Mouse (Mus musculus) limb, embryonic 14.5 days (tissue): ENCODE data around the gene Fbxl17. TPM values are rescaled to one million over a fixed set of nuclear protein-coding genes. Genes with fewer than 3 reads are reported as not detected.

Source experiments
- ATAC-seq: fragments of 200-750 bp; cut with Nextera tagmentation; 2 replicates; pipeline ENCODE4 v1.8.0; 2017; ENCODE audit warnings: low read depth, moderate number of reproducible peaks, moderate TSS enrichment; ENCODE audit not compliant: low FRiP score
- DNase-seq: peaks from one replicate; pipeline ENCODE4 v3.0.0-alpha.2; 2015; ENCODE audit warnings: low spot score
- H3K27ac ChIP-seq: fragments of 300-500 bp; sonication (generic); replicated peaks from 2 replicates; pipeline ENCODE4 v1.5.1; 2014; ENCODE audit warnings: low read depth, mild to moderate bottlenecking, low read length, moderate library complexity, mixed read lengths
- H3K27me3 ChIP-seq: fragments of 300-500 bp; sonication (generic); 2 replicates; pipeline ENCODE4 v1.6.1; 2014; ENCODE audit warnings: low read length, mixed read lengths; ENCODE audit not compliant: control insufficient read depth, insufficient read depth
- H3K36me3 ChIP-seq: fragments of 300-500 bp; sonication (generic); 2 replicates; pipeline ENCODE4 v1.6.1; 2014; ENCODE audit warnings: mild to moderate bottlenecking, low read length, moderate library complexity, mixed read lengths; ENCODE audit not compliant: control insufficient read depth, insufficient read depth
- H3K4me1 ChIP-seq: fragments of 300-500 bp; sonication (generic); 2 replicates; pipeline ENCODE4 v1.6.1; 2014; ENCODE audit warnings: antibody characterized with exemption, low read length, mixed read lengths; ENCODE audit not compliant: control insufficient read depth, insufficient read depth
- H3K4me2 ChIP-seq: fragments of 300-500 bp; sonication (generic); replicated peaks from 2 replicates; pipeline ENCODE4 v1.6.1; 2014; ENCODE audit warnings: low read depth, mild to moderate bottlenecking, low read length, moderate library complexity; ENCODE audit not compliant: severe bottlenecking
- H3K4me3 ChIP-seq: fragments of 300-500 bp; sonication (generic); replicated peaks from 2 replicates; pipeline ENCODE4 v1.5.1; 2014; ENCODE audit warnings: low read length
- H3K9ac ChIP-seq: fragments of 300-500 bp; sonication (generic); 2 replicates; pipeline ENCODE4 v1.6.1; 2014; ENCODE audit warnings: mild to moderate bottlenecking, low read depth, low read length, moderate library complexity; ENCODE audit not compliant: severe bottlenecking
- H3K9me3 ChIP-seq: fragments of 300-500 bp; sonication (generic); 2 replicates; pipeline ENCODE4 v1.6.1; 2016; ENCODE audit warnings: low read length; ENCODE audit not compliant: control insufficient read depth
- POLR2A ChIP-seq: fragments of 200-500 bp; IDR thresholded peaks from 2 replicates; pipeline ENCODE4 v1.8.0; 2012; ENCODE audit warnings: inconsistent platforms, mild to moderate bottlenecking, moderate library complexity, borderline replicate concordance; ENCODE audit not compliant: insufficient read depth, insufficient read length; ENCODE audit errors: extremely low read depth
- WGBS: fragments of 180-500 bp; shearing (Covaris S2); extraction: QIAGEN DNeasy Blood & Tissue Kit; methylation state at CpG from one replicate; pipeline ENCODE4 v1.1.7; 2014; 5-methylcytosine and 5-hydroxymethylcytosine counted together
- polyA plus RNA-seq, 2 experiments: library from polyadenylated mRNA; depleted of rRNA in 1 of 2; stranded (reverse) in 1 of 2; unstranded in 1 of 2; fragments of >200 nt; fragmentation: Nextera tagmentation in 1 of 2; extraction: Ambion mirVana in 1 of 2; gene quantifications; 2 replicates each; pipeline versions ENCODE4 v1.2.1 to v1.2.3; 2012 to 2014

The Fbxl17 gene
- polyA plus RNA-seq, 2 experiments, result 12.6 to 12.9 TPM

- DNase-seq (no peak), ATAC-seq (no peak)
- no peak overlapping the region for H3K4me3 ChIP-seq
- no peaks in the 10 kb centered on the region for H3K9me3 ChIP-seq
- no peak overlapping the region for H3K4me2 ChIP-seq
- 75% methylated on average over 4 of the region's 4 CpGs for WGBS
- no peak for TF ChIP-seq POLR2A
- no peaks in the 10 kb centered on the region for H3K36me3 ChIP-seq
- H3K9ac ChIP-seq, result no peak overlapping the region
- no peak overlapping the region for H3K27ac ChIP-seq
- H3K27me3 ChIP-seq, result no peaks in the 10 kb centered on the region
- H3K4me1 ChIP-seq, result no peaks in the 10 kb centered on the region
Observed at GRCm38 (mm10) chr17:63391506-63391905, 108.3 kb downstream of the Fbxl17 start.

- Histone ChIP-seq H3K9me3 (no peaks in the 10 kb centered on the region), H3K4me1 (no peaks in the 10 kb centered on the region)
- ATAC-seq, result no peak
Observed at GRCm38 (mm10) chr17:63390951-63391350, 108.9 kb downstream of the Fbxl17 start.

DNA sequence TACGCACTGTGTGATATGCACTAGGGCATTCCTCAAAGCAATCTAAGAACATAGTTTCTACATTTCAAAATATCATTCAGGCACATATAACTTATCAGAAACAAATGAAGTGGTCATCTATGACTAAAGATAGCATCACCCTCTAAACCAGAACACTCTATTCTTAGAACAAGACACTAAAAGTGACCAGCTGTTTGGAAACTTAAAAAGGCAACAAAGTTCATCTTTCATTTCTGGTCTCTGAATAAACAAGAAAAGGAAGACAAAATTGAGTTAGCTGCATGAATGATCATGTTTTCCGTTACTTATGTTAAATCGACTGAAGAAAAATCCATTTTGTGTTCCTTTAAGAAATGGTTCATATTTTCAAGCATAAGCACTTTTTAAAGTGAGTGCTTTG lies 128.8 kb downstream of the Fbxl17 start:
- peaks cover 6% of the 10 kb centered on the region; the same call in 1 of the 2 replicates for H3K9me3 ChIP-seq
- no peak overlapping the region for H3K4me3 ChIP-seq
- ATAC-seq (no peak), DNase-seq (no peak)
- WGBS, result 89% methylated on average over 3 of the region's 3 CpGs
- no peaks in the 10 kb centered on the region for H3K27me3 ChIP-seq
- H3K27ac ChIP-seq, result no peak overlapping the region
- no peak overlapping the region for H3K9ac ChIP-seq
- H3K4me1 ChIP-seq, result peaks cover 8% of the 10 kb centered on the region
- peaks cover 3% of the 10 kb centered on the region; the same call in 1 of the 2 replicates for H3K36me3 ChIP-seq
- H3K4me2 ChIP-seq, result no peak overlapping the region
- no peak for TF ChIP-seq POLR2A

More at GRCm38 (mm10) chr17:63390951-63391350, 108.9 kb downstream of the Fbxl17 start:
- Histone ChIP-seq H3K27me3 (no peaks in the 10 kb centered on the region), H3K9ac (no peak overlapping the region), H3K36me3 (no peaks in the 10 kb centered on the region), H3K4me3 (no peak overlapping the region), H3K4me2 (no peak overlapping the region), H3K27ac (no peak overlapping the region)
- TF ChIP-seq POLR2A, result no peak
- DNase-seq, result no peak
- 83% methylated on average over 4 of the region's 4 CpGs for WGBS

GRCm38 (mm10) chr17:63369631-63370310 lies 130.0 kb downstream of the Fbxl17 start:
- 70% methylated on average over 8 of the region's 8 CpGs for WGBS
- ATAC-seq (no peak), DNase-seq (no peak)
- H3K4me3 ChIP-seq, result no peak overlapping the region
- H3K9me3 ChIP-seq, result no peaks in the 10 kb centered on the region
- no peaks in the 10 kb centered on the region for H3K27me3 ChIP-seq
- H3K27ac ChIP-seq, result no peak overlapping the region
- H3K4me2 ChIP-seq, result no peak overlapping the region
- H3K36me3 ChIP-seq, result no peaks in the 10 kb centered on the region
- H3K9ac ChIP-seq, result no peak overlapping the region
- peaks cover 10% of the 10 kb centered on the region for H3K4me1 ChIP-seq
- TF ChIP-seq POLR2A, result no peak

DNA sequence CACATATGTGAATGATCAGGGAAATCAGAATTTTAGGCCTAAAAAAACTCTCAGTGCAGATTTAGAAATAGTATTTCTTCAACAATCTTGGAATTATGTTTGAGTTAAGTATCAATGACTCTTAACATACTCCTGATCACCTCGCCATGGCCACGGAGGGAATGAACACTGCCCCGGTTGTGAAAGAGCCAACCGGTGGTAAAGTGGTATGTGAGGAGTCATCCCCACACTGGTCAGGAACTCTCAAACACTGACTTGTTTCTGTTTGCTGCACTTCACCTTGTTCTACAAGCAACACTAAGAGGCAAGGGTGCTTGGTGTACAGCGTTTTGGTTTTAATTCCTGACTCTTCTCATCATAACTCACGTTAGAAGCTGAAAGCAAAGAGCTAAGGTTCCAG lies 132.3 kb downstream of the Fbxl17 start:
- DNase-seq (no peak), ATAC-seq (no peak)
- Histone ChIP-seq H3K27ac (no peak overlapping the region), H3K4me2 (no peak overlapping the region), H3K27me3 (no peaks in the 10 kb centered on the region), H3K9me3 (no peaks in the 10 kb centered on the region), H3K4me1 (peaks cover 10% of the 10 kb centered on the region), H3K4me3 (no peak overlapping the region), H3K9ac (no peak overlapping the region), H3K36me3 (no peaks in the 10 kb centered on the region)
- TF ChIP-seq POLR2A, result no peak
- WGBS, result 78% methylated on average over 6 of the region's 6 CpGs
